Mouse (Mus musculus): ENCODE data around the gene Gtdc1. TPM values are rescaled to one million over a fixed set of nuclear protein-coding genes. Genes with fewer than 3 reads are reported as not detected.
"Not testable (repeated sequence)": the region's sequence is repeated elsewhere in the genome, so short reads cannot be mapped to it uniquely, and the experiment has no call there.

Gene Gtdc1
- total RNA-seq, 2 experiments from 2014 or later: 12.8 to 13.7 TPM

DNA sequence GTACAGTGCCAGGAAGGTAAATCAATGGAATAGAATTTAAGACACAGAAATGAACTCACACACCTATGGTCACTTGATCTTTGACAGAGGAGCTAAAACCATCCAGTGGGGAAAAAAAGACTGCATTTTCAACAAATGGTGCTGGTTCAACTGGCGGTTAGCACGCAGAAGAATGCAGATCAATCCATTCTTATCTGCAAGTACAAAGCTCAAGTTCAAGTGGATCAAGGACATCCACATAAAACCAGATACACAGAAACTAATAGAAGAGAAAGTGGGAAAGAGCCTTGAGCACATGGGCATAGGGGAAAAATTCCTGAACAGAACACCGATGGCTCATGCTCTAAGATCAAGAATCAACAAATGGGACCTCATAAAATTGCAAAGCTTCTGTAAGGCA, 327.8 kb downstream of the Gtdc1 start:
- DNase-seq (ENCODE audit: low spot score in 2 of 2): not testable (repeated sequence)

- no peak for DNase-seq (ENCODE audit: low spot score in 2 of 2)
These were observed 333.2 kb downstream of the Gtdc1 start for GRCm38 (mm10) chr2:44594276-44594675.

GRCm38 (mm10) chr2:44590881-44591280, 336.6 kb downstream of the Gtdc1 start:
- no peak for DNase-seq (ENCODE audit: low spot score in 2 of 2)

DNA sequence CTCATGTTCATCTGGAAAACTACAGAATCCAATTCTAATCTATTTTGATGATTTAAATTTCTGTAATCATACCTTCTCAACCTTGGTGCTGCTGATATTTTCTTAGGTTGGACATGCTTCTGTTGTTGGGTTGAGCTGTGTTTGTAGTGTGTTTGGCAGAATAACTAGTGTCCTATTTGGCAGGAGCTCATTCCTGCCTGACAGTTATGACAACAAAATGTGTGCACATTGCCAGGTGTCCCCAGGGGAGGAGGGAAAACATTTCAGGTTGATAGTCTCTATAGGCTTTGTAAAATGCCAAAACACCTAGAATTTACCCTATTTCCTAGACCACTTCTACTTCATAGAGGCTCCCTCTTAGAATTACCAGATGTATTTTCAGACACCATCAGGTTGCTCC, 343.4 kb downstream of the Gtdc1 start:
- DNase-seq (ENCODE audit: low spot score in 2 of 2): no peak

GRCm38 (mm10) chr2:44583491-44583890, 344.0 kb downstream of the Gtdc1 start:
- no peak for DNase-seq (ENCODE audit: low spot score in 2 of 2)

GRCm38 (mm10) chr2:44571810-44572209, 355.6 kb downstream of the Gtdc1 start:
- no peak for DNase-seq (ENCODE audit: low spot score in 2 of 2)

DNA sequence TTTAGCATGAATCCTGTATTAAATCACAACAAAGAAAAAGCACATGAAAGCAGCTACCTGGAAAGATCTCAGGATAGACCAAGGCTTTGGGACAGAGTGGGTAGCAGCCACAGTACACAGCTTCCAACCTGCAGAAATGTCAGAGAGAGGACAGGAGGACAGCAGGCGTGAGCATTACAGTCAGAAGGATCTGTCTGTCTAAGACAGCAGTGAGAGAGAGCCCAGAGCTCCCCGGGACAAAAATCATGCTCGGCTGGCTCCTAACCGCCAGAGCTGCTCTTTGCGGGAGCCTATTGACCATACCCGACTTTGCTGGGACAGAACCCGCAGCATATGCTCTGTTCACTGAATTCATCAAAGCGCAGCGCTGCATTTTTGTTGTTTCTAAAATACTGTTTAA, 356.3 kb downstream of the Gtdc1 start:
- no peak for DNase-seq (ENCODE audit: low spot score in 2 of 2)

DNA sequence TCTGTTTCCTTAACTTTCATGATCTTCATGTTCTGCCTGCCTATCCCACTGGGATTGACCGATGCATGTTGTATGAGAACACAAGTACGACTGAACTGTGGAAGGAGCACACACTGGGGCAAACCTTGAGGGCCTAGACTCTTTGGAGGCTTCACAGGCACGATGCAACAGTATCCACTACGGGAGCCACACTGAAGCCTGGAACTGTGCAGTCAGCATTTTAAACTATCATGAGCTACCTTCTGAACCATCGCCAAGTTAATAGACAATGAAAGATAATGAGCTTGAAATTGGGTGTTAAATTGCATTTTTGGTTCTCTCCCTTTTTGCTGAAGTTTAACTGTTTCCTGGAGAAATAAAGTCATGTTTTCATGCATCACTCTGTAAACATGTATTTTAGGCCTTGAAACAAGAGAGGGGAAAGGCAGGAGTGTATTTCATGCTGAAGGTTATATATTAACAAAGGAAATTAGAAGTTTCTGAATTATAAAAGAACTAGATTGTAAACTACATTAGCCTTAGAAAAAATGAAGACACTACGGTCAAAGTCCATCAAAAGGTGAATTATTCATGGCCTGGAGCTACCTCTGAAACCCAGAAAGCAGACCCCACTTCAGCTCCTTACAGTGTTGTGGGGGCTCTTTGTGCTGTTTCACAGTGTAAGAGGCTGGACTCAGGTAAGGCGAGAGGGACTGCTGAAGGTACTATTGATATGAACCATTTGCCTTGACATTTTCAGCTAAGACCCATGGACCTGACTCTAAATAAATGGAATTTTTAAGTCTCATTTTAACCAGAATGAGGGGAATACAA, 358.1 kb downstream of the Gtdc1 start:
- DNase-seq (ENCODE audit: low spot score in 2 of 2): no peak

- no peak for DNase-seq (ENCODE audit: low spot score in 2 of 2)
These were observed 362.4 kb downstream of the Gtdc1 start for GRCm38 (mm10) chr2:44564776-44565692.

DNA sequence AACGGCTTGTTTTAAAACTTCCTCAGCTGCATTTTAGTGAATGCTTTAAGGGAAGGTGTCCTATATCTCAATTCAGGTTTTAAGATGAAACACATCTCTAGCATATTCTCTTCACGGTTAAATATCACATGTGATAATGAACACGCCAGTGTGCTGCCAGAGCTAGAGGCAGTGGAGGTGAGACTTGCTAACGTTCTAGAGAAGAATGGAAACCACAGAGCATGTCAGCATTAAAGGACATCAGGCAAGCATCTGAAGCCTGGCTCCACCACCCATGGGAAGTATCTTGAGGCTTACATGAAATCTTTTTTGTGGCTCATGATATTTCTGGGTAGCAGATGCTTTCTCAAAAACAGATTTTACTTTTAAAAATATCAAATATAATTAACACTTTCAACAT, 365.7 kb downstream of the Gtdc1 start:
- no peak for DNase-seq (ENCODE audit: low spot score in 2 of 2)

DNA sequence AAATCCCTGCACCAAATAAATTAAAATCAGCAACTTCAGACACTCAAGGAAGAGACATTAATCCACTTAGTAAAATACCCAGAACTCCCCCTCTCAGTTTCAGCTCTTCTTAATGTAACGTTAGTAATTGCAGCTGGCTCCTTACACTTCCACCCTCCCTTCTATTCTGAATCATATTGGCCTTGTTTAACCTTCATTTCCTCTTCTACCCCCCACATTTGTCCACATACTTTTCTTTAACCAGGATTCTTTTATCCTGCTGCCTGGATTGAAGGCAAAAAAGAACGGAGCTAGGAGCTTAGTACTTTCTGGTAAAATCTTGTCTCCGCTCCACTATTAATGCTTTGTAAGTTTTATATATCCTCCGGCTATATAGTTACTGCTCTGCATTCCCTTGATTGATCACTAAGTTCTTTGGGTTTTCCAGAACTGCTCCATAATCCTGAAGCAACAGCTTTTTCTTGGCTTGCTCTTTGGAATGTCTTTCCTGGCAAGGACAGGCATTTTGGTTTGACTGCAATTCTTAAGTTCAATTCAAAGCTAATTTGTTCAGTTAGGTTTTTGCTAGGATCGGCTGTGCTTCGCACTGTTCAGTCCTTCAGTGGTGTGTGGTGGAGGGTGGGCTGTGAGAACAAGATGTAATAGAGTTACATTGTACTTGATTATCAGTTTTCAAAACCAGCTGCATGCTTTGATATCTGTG, 368.1 kb downstream of the Gtdc1 start:
- DNase-seq (ENCODE audit: low spot score in 2 of 2): no peak

- no peak for DNase-seq (ENCODE audit: low spot score in 2 of 2)
These were observed 369.7 kb downstream of the Gtdc1 start for GRCm38 (mm10) chr2:44557669-44558281.

DNA sequence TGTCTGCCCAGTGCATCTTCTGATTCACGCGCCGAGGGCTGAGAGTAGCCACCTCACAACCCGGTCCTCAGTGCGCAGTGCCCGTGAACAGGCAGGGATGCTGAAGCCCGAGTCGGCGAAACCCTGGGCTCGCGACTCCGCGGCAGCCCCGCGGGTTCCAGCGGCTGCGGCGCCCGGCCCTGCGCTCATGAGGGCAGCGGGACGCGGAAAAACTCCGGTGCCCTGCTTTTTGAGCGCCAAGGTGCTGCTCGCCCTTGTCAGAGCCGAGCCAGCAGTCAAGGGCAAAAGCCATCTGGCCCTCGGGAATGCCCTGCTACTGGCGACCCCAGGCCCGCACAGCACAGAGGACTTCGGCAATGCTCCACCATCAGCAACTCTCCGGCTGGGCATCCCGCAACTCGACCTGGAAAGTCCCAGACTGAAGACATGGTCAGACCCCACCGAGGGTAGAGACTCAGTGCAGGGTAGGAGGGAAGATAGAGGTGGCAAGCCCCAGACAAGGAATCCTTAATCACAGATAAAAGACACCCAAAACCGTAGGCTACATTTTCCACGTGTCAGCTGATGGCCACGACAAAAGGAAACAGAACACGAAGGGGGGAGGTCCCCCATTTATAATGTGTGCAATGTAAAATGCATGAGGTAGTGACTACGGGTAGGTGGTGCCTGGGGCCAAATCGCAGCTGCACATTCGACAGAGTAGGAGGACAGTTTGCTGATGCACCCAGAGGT, 370.4 kb downstream of the Gtdc1 start:
- DNase-seq (ENCODE audit: low spot score in 2 of 2): peak; percentile 21 to 25

GRCm38 (mm10) chr2:44554716-44555115, 372.7 kb downstream of the Gtdc1 start:
- no peak for DNase-seq (ENCODE audit: low spot score in 2 of 2)

- no peak for DNase-seq (ENCODE audit: low spot score in 2 of 2)
These were observed 378.1 kb downstream of the Gtdc1 start for GRCm38 (mm10) chr2:44549311-44549710.

- DNase-seq (ENCODE audit: low spot score in 2 of 2): no peak
These were observed 384.7 kb downstream of the Gtdc1 start for GRCm38 (mm10) chr2:44542775-44543174.

- no peak for DNase-seq (ENCODE audit: low spot score in 2 of 2)
These were observed 385.7 kb downstream of the Gtdc1 start for GRCm38 (mm10) chr2:44541726-44542125.

DNA sequence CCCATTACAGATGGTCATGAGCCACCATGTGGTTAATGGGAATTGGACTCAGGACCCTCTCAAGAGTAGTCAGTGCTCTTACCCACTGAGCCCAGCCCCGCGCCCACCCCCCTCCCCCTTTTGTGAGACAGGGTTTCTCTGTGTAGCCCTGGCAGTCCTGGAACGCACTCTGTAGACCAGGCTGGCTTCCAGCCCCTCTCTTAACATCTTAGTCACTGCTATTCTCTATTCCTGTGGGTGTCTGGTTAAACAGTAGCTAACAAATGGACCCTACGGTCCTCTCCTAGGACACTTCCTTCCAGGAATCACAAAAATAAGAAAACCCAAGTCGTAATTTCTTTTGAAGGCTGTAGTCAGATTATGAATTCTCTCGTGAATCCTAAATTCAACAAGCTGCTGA, 386.6 kb downstream of the Gtdc1 start:
- no peak for DNase-seq (ENCODE audit: low spot score in 2 of 2)

DNA sequence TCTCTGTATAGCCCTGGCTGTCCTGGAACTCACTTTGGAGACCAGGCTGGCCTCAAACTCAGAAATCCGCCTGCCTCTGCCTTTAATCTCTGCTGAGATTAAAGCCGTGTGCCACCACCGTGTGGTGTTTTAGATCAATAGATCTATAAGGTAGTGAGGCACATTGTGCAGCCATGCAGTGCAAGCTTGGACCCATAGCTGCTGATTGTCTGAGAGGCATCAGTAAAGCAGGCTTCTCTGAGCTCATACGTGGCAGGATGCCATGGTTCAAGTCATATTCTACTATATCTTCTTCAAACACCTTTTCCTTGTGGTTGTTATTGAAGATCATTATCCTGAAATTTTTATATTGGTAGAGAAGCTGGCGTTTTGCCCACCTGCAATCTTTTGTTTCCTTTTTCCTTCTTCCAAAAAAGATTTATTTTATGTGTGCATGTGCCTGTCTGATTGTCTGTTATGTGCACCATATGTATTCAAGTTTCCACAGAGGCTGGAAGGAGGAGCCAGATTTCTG, 388.3 kb downstream of the Gtdc1 start:
- no peak for DNase-seq (ENCODE audit: low spot score in 2 of 2)

DNA sequence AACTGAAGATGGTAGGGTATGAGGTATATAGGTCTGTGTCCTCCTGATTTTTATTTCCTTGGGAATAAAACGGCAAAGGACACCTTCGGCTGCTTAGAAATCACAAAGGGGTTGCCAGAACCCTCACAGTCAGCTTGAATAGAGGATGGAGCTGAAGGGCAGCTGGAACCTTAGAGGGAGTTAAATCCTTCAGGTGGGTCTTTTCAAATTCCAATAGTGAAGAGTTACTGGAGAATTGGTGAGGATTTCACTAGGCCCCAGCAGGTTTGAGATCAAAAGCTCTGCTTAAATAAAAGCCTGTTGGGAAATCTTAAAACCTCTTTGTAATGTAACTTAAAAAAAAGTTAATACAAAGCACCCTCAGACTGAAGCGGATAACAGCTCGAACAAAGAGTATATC, 389.3 kb downstream of the Gtdc1 start:
- no peak for DNase-seq (ENCODE audit: low spot score in 2 of 2)

Data from adrenal gland, adult 18-20 months (tissue).